Mouse (Mus musculus) stomach, embryonic 14.5 days (tissue): ENCODE measurements around the gene Ccdc9b. TPM values are rescaled to one million over a fixed set of nuclear protein-coding genes. Genes with fewer than 3 reads are reported as not detected.

Experiments
- ATAC-seq: fragments of 200-750 bp; cut with Nextera tagmentation; 2 replicates; pipeline ENCODE4 v1.8.0; 2017; ENCODE audit warnings: low read depth, moderate TSS enrichment; ENCODE audit not compliant: insufficient number of reproducible peaks, insufficient read depth, low FRiP score
- H3K27ac ChIP-seq: fragments of 300-500 bp; sonication (generic); 2 replicates; pipeline ENCODE4 v1.5.1; 2014; ENCODE audit warnings: mild to moderate bottlenecking, low read length, moderate library complexity, mixed read lengths
- H3K27me3 ChIP-seq: fragments of 300-500 bp; sonication (generic); 2 replicates; pipeline ENCODE4 v1.6.1; 2014; ENCODE audit warnings: low read length, control low read depth, mixed read lengths; ENCODE audit not compliant: control insufficient read depth, insufficient read depth
- H3K36me3 ChIP-seq: fragments of 300-500 bp; sonication (generic); 2 replicates; pipeline ENCODE4 v1.6.1; 2014; ENCODE audit warnings: mild to moderate bottlenecking, control low read depth, low read length, moderate library complexity, mixed read lengths; ENCODE audit not compliant: control insufficient read depth, insufficient read depth
- H3K4me1 ChIP-seq: fragments of 300-500 bp; sonication (generic); 2 replicates; pipeline ENCODE4 v1.6.1; 2014; ENCODE audit warnings: low read length, control low read depth, mixed read lengths; ENCODE audit not compliant: control insufficient read depth, insufficient read depth
- H3K4me2 ChIP-seq: fragments of 300-500 bp; sonication (generic); replicated peaks from 2 replicates; pipeline ENCODE4 v1.6.1; 2014; ENCODE audit warnings: low read depth, low read length, control low read depth
- H3K4me3 ChIP-seq: fragments of 300-500 bp; sonication (generic); 2 replicates; pipeline ENCODE4 v1.5.1; 2014; ENCODE audit warnings: low read depth, low read length, control low read depth
- H3K9ac ChIP-seq: fragments of 300-500 bp; sonication (generic); replicated peaks from 2 replicates; pipeline ENCODE4 v1.6.1; 2014; ENCODE audit warnings: low read depth, mild to moderate bottlenecking, control low read depth, low read length, moderate library complexity, mixed read lengths
- H3K9me3 ChIP-seq: fragments of 300-500 bp; sonication (generic); 2 replicates; pipeline ENCODE4 v1.6.1; 2016; ENCODE audit warnings: low read depth, low read length, control low read depth; ENCODE audit not compliant: control insufficient read depth
- WGBS: fragments of 180-500 bp; shearing (Covaris S2); extraction: QIAGEN DNeasy Blood & Tissue Kit; methylation state at CpG from one replicate; pipeline ENCODE4 v1.1.7; 2014; 5-methylcytosine and 5-hydroxymethylcytosine counted together
- polyA plus RNA-seq: library from polyadenylated mRNA; unstranded; fragments of >200 nt; fragmentation: Nextera tagmentation; extraction: Ambion mirVana; gene quantifications from 2 replicates; pipeline ENCODE4 v1.2.1, GENCODE M21; 2014

The Ccdc9b gene
- polyA plus RNA-seq, 1 experiment from 2014 or later, result 0.75 TPM

DNA sequence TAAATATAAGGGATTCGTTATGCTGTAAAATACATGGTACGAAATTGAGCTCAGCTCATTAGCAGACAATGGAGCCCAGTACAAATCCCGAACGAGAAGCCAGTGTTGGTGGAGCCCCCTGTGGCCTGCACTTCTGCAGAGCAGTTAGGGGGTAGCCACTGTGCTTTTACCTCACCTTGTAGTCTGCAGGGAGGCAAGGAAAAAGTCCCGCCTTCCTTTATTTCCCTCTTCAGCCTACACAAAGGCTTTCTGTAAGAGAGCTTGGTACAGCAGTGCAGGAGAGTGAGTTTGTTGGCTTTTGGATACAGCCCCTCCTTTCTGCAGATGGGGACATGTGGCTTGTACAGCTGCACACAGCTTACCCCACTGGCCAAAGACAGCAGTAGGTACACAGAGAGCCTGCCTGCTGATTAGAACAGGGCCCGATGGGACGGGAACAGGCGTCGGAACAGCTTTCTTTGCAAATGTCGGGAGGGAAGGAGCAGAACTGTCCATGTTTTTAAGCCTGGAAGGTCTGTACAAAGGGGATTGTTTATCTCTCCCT lies 13.0 kb downstream of the Ccdc9b start:
- no peak overlapping the region for H3K9ac ChIP-seq
- H3K9me3 ChIP-seq, result no peaks in the 10 kb centered on the region
- H3K27me3 ChIP-seq, result no peaks in the 10 kb centered on the region
- H3K4me3 ChIP-seq, result no peak overlapping the region
- no peak overlapping the region for H3K4me2 ChIP-seq
- peak overlapping the region; percentile 17; the same call in 1 of the 2 replicates for H3K27ac ChIP-seq
- no peak for ATAC-seq
- WGBS, result 54% methylated on average over 10 of the region's 10 CpGs
- peaks cover 21% of the 10 kb centered on the region for H3K4me1 ChIP-seq
- H3K36me3 ChIP-seq, result no peaks in the 10 kb centered on the region

DNA sequence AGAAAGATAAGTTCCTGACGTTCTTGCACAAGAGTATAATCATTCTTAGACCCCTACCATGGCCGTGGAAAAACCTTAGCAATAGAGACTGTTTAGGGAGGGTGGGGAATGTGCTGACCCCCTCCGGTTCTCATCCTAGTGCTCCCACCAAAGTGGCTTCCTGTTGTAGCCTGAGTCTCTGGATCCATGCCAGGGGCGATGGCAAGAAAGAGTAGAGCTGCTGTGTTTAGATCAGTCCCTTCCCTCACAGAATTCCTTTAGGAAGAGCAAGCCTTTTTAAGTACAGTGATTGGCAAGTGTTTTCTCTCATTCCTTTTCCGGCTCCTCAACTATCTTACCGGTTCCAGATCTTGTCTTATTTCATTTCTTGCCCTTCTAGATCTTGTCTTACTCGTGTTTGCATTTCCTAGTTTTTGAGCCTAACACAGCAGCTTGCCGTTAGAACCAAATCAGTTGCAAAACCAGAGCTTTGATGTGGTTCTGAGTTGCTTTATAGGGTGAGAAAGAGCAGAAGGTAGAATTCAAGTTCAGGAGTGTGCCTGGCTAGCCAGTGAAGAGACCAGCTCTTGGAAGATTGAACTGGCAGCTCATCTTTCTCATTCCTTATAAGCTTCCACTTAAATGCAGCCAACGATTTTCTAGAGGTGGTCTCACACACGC lies 15.0 kb downstream of the Ccdc9b start:
- Histone ChIP-seq H3K4me2 (peak overlapping the region; percentile 89), H3K4me1 (peaks cover 21% of the 10 kb centered on the region), H3K27me3 (no peaks in the 10 kb centered on the region), H3K9me3 (no peaks in the 10 kb centered on the region), H3K4me3 (peak overlapping the region; percentile 69; the same call in 1 of the 2 replicates), H3K36me3 (no peaks in the 10 kb centered on the region), H3K27ac (no peak overlapping the region), H3K9ac (no peak overlapping the region)
- no peak for ATAC-seq
- 28% methylated on average over 10 of the region's 10 CpGs for WGBS

DNA sequence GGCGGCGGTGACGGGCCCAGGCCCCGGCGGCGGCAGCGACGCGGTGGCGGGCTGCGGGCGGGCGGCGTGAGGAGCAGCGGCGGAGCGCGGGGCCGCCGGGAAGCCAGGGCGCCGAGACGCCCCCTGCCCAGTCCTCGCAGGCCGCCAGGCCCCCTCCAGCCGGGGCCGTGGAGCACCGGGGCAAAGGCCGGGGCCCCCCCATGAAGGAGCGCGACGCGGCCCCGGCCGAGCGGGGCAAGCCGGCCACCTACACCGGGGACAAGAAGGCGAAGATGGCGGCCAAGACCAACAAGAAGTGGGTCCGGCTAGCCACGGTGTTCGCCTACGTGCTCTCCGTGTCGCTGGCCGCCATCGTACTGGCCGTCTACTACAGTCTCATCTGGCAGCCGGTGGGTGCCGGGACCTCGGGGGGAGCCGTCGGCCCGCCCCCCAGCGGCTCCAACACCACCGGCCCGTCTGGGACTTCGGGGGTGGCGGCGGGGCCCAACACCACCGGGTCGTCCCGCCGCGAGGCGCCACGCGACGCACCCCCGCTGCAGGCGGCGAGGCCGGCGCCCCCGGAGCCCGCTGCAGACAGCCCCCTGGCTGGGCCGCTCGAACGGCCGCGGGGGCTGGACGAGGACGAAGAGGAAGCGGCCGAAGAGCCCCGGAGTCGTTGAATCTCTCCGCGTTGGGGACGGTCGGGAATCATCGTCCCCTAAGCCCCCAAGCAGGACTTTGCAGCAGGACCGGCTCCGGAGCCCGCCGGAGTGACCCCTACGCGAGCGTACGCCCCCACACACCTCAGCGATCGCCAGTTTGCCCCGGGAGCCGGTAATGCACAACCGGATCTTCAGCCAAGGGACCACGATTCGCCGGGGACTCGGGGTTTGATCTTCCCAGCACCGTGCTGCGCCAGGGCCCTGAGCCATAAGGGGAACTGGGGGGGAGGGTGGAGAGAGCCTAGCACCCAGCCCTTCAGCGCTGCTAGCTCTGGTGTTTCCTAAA lies 16.3 kb downstream of the Ccdc9b start:
- H3K9ac ChIP-seq, result peak overlapping the region; percentile 88
- peak overlapping the region; percentile 69 for H3K4me3 ChIP-seq
- peak; percentile 34 for ATAC-seq
- WGBS, result under 1% methylated on average over 106 of the region's 113 CpGs
- peaks cover 21% of the 10 kb centered on the region for H3K4me1 ChIP-seq
- no peak overlapping the region for H3K27ac ChIP-seq
- H3K36me3 ChIP-seq, result no peaks in the 10 kb centered on the region
- H3K4me2 ChIP-seq, result peak overlapping the region; percentile 89
- no peaks in the 10 kb centered on the region for H3K27me3 ChIP-seq
- no peaks in the 10 kb centered on the region for H3K9me3 ChIP-seq

DNA sequence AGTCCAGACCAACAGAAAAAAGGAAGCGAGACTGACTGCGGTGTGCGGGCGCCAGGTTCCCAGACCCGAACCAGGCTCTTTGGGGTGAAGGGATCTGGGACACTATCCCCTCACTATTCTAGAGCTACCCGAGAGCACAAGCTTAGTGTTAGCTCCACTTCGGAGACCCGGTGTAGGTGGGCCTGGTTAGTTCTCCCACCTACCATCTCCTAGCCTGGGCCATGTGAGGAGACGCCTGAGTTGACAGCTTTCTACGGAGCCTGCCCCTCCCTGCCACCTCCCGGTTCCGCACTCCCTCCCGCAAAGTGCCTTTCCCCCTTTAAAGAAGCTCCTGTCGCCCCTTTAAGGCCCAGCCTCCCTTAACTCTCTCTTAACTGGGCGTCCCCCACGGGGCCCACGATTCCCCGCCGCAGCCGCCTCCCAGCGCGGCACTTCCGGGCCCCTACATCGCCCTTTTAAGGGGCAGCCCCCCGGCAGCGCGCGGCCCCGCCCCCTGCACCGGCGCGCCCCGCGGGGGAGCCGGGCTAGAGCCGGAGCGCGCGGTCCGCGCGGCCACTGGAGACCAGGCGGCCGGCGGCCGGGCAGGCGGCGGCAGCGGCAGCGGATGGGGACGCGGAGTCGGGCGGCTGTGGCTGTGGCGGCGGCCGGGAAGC lies 17.1 kb downstream of the Ccdc9b start, which contains the start of gene Inafm2:
TSS of gene Inafm2 (plus strand) at position 527 of the 653 bp plus-strand sequence.
- Histone ChIP-seq H3K36me3 (no peaks in the 10 kb centered on the region), H3K4me1 (peaks cover 19% of the 10 kb centered on the region), H3K4me2 (peak within 1 kb of the TSS; percentile 89), H3K9me3 (no peaks in the 10 kb centered on the region), H3K4me3 (peak within 1 kb of the TSS; percentile 69), H3K27ac (no peak within 1 kb of the TSS), H3K27me3 (no peaks in the 10 kb centered on the region), H3K9ac (peak within 1 kb of the TSS; percentile 88)
- WGBS, result under 1% methylated on average over 51 of the region's 57 CpGs
- peak; percentile 85 for ATAC-seq

DNA sequence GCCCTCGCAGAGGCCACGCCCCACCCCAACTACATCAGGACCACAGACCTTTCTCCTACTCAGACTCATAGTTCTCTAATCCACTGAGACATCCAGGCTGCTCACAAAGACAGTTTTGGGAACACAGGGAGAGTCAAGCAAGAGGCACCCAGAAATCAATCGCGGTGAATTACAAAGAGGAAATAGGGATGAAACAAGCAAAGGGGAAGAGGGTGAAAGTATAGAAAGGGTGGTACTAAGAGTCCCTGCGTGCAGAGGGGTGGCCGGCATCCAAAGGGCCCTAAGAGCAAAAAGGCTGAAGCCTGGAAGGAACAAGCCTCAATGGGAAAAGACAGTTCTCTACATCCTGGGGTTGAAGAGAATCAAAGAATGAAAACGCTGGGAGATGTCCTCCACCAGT lies 17.8 kb downstream of the Ccdc9b start:
- 15% methylated on average over 7 of the region's 7 CpGs for WGBS

DNA sequence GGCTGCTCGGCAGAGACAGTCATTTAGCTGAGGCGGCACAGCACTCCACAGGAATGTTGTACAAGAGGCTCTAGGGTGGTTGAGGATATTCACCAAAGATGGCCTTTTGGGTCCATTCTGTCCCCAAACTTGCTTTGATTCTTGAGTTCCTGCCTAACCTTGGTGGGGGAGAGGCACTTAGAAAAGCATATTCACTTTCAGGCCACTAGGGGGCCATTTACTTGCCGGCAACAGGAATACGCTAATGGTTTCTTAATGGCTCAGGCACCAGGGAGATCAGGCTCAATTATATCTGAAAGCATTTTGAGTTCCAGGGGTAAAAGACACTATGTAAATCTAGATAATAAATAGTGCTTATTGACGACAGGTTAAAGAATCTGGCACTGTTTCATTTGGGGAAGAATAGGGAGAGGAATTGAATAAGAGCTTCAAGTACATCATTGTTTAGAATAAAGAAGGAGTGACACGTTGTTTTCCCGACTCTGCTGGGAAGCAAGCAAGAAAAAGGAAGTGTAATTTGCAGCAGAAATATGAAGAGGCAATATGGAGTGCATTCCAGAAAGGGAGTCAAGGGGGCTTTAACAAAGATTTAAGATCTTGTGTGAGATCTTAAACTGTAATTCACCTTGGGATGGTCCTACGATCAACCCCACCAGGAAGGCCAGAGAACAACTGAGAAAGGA lies 19.1 kb downstream of the Ccdc9b start:
- 26% methylated on average over 8 of the region's 8 CpGs for WGBS
- Histone ChIP-seq H3K27ac (no peak overlapping the region), H3K4me2 (no peak overlapping the region), H3K27me3 (0 out of 2 replicates have a peak, but pooled peaks cover 2% of the 10 kb centered on the region), H3K9me3 (no peaks in the 10 kb centered on the region), H3K4me3 (no peak overlapping the region), H3K9ac (no peak overlapping the region), H3K4me1 (peaks cover 14% of the 10 kb centered on the region), H3K36me3 (no peaks in the 10 kb centered on the region)
- no peak for ATAC-seq

More for the DNA sequence above, 17.8 kb downstream of the Ccdc9b start:
- Histone ChIP-seq H3K9ac (no peak overlapping the region), H3K36me3 (no peaks in the 10 kb centered on the region), H3K4me1 (peaks cover 17% of the 10 kb centered on the region), H3K9me3 (no peaks in the 10 kb centered on the region), H3K27me3 (0 out of 2 replicates have a peak, but pooled peaks cover 2% of the 10 kb centered on the region), H3K4me2 (no peak overlapping the region), H3K4me3 (no peak overlapping the region), H3K27ac (no peak overlapping the region)
- ATAC-seq, result no peak

DNA sequence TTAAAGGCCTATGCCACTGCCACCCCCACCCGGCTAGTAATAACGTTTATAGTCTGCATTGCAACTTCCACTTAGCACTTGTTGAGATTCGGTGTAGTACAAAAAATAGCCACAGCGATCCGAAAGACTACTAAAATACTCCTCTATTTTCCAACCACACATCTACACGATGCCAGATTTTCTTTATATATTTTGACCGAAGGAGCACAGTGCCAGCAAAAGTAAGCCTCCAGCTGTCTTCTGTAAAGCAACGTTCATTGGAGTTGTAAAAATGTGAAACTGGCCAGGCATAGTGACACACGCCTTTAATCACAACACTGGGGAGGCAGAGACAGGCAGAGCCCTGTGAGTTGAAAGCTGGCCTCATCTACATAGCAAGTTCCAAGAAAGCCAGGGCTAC lies 21.3 kb downstream of the Ccdc9b start:
- Histone ChIP-seq H3K4me3 (no peak overlapping the region), H3K9me3 (no peaks in the 10 kb centered on the region), H3K9ac (no peak overlapping the region), H3K27ac (no peak overlapping the region), H3K27me3 (0 out of 2 replicates have a peak, but pooled peaks cover 2% of the 10 kb centered on the region), H3K4me2 (no peak overlapping the region), H3K4me1 (peaks cover 3% of the 10 kb centered on the region; the same call in 1 of the 2 replicates), H3K36me3 (no peaks in the 10 kb centered on the region)
- no peak for ATAC-seq
- 63% methylated on average over 9 of the region's 9 CpGs for WGBS
